48 mouse cellular contexts compared by ENCODE assay signal in genomic region chr5:29470271-29470670, GRCm38 (mm10). TPM values are rescaled to one million over a fixed set of nuclear protein-coding genes. Genes with fewer than 3 reads are reported as not detected.
"Had no signal": no experiment of that assay in that cellular context is flagged by ENCODE, and none has a peak within 500 bp of the region (broad histone marks: within the 10 kb centered on the region; RNA-seq: fewer than 3 reads in every experiment).

No protein-coding gene starts in this region.

- H3K4me3 ChIP-seq: heart, embryonic 10.5 days; heart, embryonic 12.5 days; heart, embryonic 13.5 days; heart, embryonic 15.5 days; hindbrain, embryonic 10.5 days; hindbrain, embryonic 12.5 days; hindbrain, embryonic 13.5 days; hindbrain, embryonic 15.5 days; intestine, embryonic 15.5 days; kidney, embryonic 15.5 days; layer of hippocampus, adult 2 months; left cerebral cortex, adult 2 months had no signal

- H3K4me2 ChIP-seq: heart, embryonic 11.5 days; heart, embryonic 12.5 days; heart, embryonic 13.5 days; heart, embryonic 15.5 days; hindbrain, embryonic 12.5 days; hindbrain, embryonic 13.5 days; hindbrain, embryonic 15.5 days; intestine, embryonic 15.5 days; kidney, embryonic 15.5 days had no signal

- ATAC-seq: hindbrain, embryonic 16.5 days; hindbrain, postnatal 0 days; inflammation-experienced regulatory T-cells, adult 6 months; intestine, embryonic 15.5 days; intestine, embryonic 16.5 days; intestine, postnatal 0 days had no signal

- H3K36me3 ChIP-seq: heart, embryonic 10.5 days; heart, embryonic 12.5 days; heart, embryonic 13.5 days; heart, embryonic 15.5 days; hindbrain, embryonic 10.5 days; hindbrain, embryonic 12.5 days; hindbrain, embryonic 13.5 days; hindbrain, embryonic 15.5 days; intestine, embryonic 15.5 days; kidney, embryonic 15.5 days had no signal

- H3K9me3 ChIP-seq: heart, embryonic 10.5 days; heart, embryonic 12.5 days; heart, embryonic 13.5 days; heart, embryonic 15.5 days; hindbrain, embryonic 10.5 days; hindbrain, embryonic 12.5 days; hindbrain, embryonic 13.5 days; hindbrain, embryonic 15.5 days; intestine, embryonic 15.5 days; kidney, embryonic 15.5 days had no signal

- DNase-seq: heart, postnatal 10 days; heart, postnatal 14 days; heart, postnatal 36 days; heart, postnatal 4 days; kidney, adult 11 months; kidney, adult 18-20 months; kidney, adult 2 months; kidney, adult 8-10 months; kidney, adult 9 months; kidney, postnatal 10 days; kidney, postnatal 14 days; kidney, postnatal 25 days; kidney, postnatal 36 days; kidney, postnatal 4 days; layer of hippocampus, adult 9-11 months; layer of hippocampus, postnatal 36 days had no signal

- H3K27ac ChIP-seq: heart, embryonic 10.5 days; heart, embryonic 13.5 days; heart, embryonic 15.5 days; hindbrain, embryonic 10.5 days; hindbrain, embryonic 12.5 days; hindbrain, embryonic 13.5 days; hindbrain, embryonic 15.5 days; hindbrain, postnatal 0 days; intestine, embryonic 15.5 days; kidney, embryonic 15.5 days; kidney, postnatal 0 days; layer of hippocampus, adult 2 months; left cerebral cortex, adult 2 months had no signal

- H3K9ac ChIP-seq: heart, embryonic 12.5 days; heart, embryonic 13.5 days; heart, embryonic 15.5 days; hindbrain, embryonic 12.5 days; hindbrain, embryonic 13.5 days; hindbrain, embryonic 15.5 days; intestine, embryonic 15.5 days; kidney, embryonic 15.5 days had no signal

RNA-seq across cellular contexts. Expression of gene Mnx1, which starts 8.0 kb away (rescaled TPM):
- total RNA-seq: heart, postnatal 10 days; heart, postnatal 14 days; heart, postnatal 25 days; heart, postnatal 36 days; heart, postnatal 4 days; hematopoietic stem cell, adult 5-6 weeks; layer of hippocampus, adult 18-20 months; layer of hippocampus, adult 2 months; layer of hippocampus, postnatal 10 days; layer of hippocampus, postnatal 14 days; layer of hippocampus, postnatal 25 days; layer of hippocampus, postnatal 36 days; left cerebral cortex, adult 18-20 months; left cerebral cortex, adult 2 months; left cerebral cortex, adult 8-10 months had no signal
- polyA plus RNA-seq: heart, embryonic 11.5 days; heart, embryonic 13.5 days; heart, embryonic 14.5 days; heart, embryonic 15.5 days; heart, embryonic 16.5 days; heart, postnatal 0 days; hindbrain, embryonic 16.5 days; hindbrain, postnatal 0 days; inflammation-experienced regulatory T-cells, adult 6 months; kidney, adult 2 months; kidney, embryonic 14.5 days; kidney, embryonic 15.5 days; kidney, embryonic 16.5 days; kidney, postnatal 0 days had no signal
